Mouse (Mus musculus) C2C12 (cell line): ENCODE measurements around the gene Ppp2ca. TPM values are rescaled to one million over a fixed set of nuclear protein-coding genes. Genes with fewer than 3 reads are reported as not detected.
"Not testable (repeated sequence)": the region's sequence is repeated elsewhere in the genome, so short reads cannot be mapped to it uniquely, and the experiment has no call there.

Experiments
- H3K27me3 ChIP-seq: one replicate; pipeline ENCODE4 v1.6.1; 2011; ENCODE audit not compliant: control insufficient read depth, insufficient read depth, insufficient read length
- H3K36me3 ChIP-seq: one replicate; pipeline ENCODE4 v1.6.1; 2011; ENCODE audit not compliant: control insufficient read depth, insufficient read depth
- H3K4me3 ChIP-seq: one replicate; pipeline ENCODE4 v1.5.1; 2011; ENCODE audit warnings: mild to moderate bottlenecking, control low read depth; ENCODE audit not compliant: poor library complexity, insufficient read depth, severe bottlenecking
- H3K79me2 ChIP-seq: one replicate; pipeline ENCODE4 v1.6.1; 2011; ENCODE audit not compliant: control insufficient read depth, insufficient read depth
- H3K79me3 ChIP-seq: one replicate; pipeline ENCODE4 v1.6.1; 2011; ENCODE audit warnings: low read depth, control low read depth
- H3ac ChIP-seq: one replicate; pipeline ENCODE3; 2011; ENCODE audit warnings: low read depth; ENCODE audit not compliant: control insufficient read depth, insufficient read length
- CEBPB ChIP-seq: IDR thresholded peaks from one replicate; pipeline ENCODE4 v1.6.1; 2011; ENCODE audit warnings: low read depth, mild to moderate bottlenecking, control low read depth, moderate library complexity
- CTCF ChIP-seq: IDR thresholded peaks from one replicate; pipeline ENCODE4 v1.5.1; 2011; ENCODE audit not compliant: control insufficient read depth, insufficient read depth, insufficient read length
- FOSL1 ChIP-seq: IDR thresholded peaks from one replicate; pipeline ENCODE4 v1.8.0; 2011; ENCODE audit warnings: mild to moderate bottlenecking, low read length; ENCODE audit not compliant: poor library complexity, insufficient read depth, severe bottlenecking
- MAX ChIP-seq: IDR thresholded peaks from one replicate; pipeline ENCODE4 v1.6.1; 2011; ENCODE audit warnings: mild to moderate bottlenecking, control low read depth
- MYOD1 ChIP-seq: IDR thresholded peaks from one replicate; pipeline ENCODE4 v1.6.1; 2011; ENCODE audit warnings: low read depth; ENCODE audit not compliant: control insufficient read depth, insufficient read length
- MYOG ChIP-seq: IDR thresholded peaks from one replicate; pipeline ENCODE4 v1.6.1; 2011; ENCODE audit not compliant: control insufficient read depth, insufficient read length; ENCODE audit errors: extremely low read depth
- USF1 ChIP-seq: IDR thresholded peaks from one replicate; pipeline ENCODE4 v1.6.1; 2011; ENCODE audit warnings: low read depth, mild to moderate bottlenecking, control low read depth, moderate library complexity
- polyA plus RNA-seq: library from polyadenylated mRNA; unstranded; fragments of >200 nt; fragmentation: generic; extraction: Trizol; gene quantifications from one replicate; pipeline ENCODE4 v1.2.1, GENCODE M21; 2012; ENCODE audit warnings: missing spikeins

Gene Ppp2ca
- polyA plus RNA-seq, 1 experiment = 41.5 TPM

DNA sequence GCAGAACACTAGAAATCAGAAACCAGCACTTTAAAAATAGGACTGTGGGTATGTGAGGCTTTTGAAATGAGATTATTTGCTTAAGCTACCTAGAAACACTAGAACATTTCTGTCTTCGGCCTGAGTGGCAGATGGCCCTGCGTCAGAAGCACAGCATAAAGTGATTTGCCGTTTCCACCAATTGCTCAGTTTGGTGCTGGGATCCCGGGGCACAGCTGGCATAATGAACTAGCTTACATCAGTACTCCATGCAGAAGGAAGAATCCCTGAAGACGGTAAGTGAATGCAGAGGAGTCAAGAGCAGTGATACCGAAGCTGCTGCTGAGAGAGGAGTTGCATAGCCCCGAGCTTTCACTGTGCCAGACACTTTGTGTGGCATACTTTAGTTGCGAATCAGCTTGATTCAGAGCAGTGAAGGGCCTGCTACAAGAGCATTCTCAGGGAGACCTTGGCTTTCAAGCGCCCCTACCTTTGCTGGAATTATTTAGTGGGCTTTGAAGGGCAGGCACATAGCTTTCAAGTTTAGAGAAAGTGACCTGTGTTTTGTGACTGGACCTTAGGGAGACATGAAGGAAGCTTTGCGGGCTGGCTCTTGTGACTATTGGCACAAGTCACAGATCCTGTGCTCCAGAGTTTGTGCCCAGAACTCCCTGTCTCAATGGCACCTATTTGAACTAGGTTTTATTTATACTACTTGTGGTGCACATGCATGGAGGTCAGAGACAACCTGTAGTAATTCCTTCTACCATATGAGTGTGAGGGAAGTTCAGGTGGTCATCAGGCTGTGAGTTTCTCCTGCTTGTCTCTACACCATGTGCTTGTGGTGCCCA, 31.4 kb downstream of the Ppp2ca start:
- H3K4me3 ChIP-seq = no peak overlapping the region
- no peaks in the 10 kb centered on the region for H3K27me3 ChIP-seq
- no peak overlapping the region for H3ac ChIP-seq
- peaks cover 7% of the 10 kb centered on the region for H3K79me3 ChIP-seq
- H3K79me2 ChIP-seq = peaks cover 10% of the 10 kb centered on the region
- TF ChIP-seq USF1 (no peak), MYOG (no peak), CTCF (no peak)
- H3K36me3 ChIP-seq = peaks cover 39% of the 10 kb centered on the region

- Histone ChIP-seq H3K79me3 (peaks cover 4% of the 10 kb centered on the region), H3K79me2 (peaks cover 10% of the 10 kb centered on the region), H3K27me3 (no peaks in the 10 kb centered on the region), H3K36me3 (peaks cover 32% of the 10 kb centered on the region), H3ac (no peak overlapping the region), H3K4me3 (no peak overlapping the region)
- no peak for TF ChIP-seq MYOD1
- no peak for TF ChIP-seq USF1
- TF ChIP-seq FOSL1 = no peak
- no peak for TF ChIP-seq MAX
- TF ChIP-seq CTCF = no peak
- no peak for TF ChIP-seq CEBPB
- no peak for TF ChIP-seq MYOG
These were observed 32.1 kb downstream of the Ppp2ca start for GRCm38 (mm10) chr11:52130451-52131068.

DNA sequence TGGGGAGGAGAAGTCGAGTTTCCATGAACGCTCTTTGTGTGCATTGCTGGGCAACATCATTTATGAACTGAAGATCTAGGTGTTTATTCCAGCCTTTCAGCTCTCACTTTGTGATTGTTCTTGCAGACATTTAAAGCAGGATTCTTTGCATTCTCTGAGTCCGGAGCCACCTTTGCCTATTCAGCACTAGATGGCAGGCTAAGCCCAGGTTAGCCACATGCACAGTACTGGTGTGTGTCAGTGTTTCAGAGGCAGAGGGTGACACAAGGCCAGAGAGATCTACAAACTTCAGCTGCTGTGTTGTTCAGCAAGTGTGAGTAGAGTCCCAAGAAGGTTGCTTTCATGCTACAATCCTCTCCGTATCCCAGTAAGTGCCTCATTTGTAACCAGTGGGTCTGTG, 45.2 kb downstream of the Ppp2ca start:
- H3ac ChIP-seq, H3K27me3 ChIP-seq, H3K79me2 ChIP-seq, H3K36me3 ChIP-seq, H3K4me3 ChIP-seq, H3K79me3 ChIP-seq: not testable (repeated sequence)
- TF ChIP-seq CTCF = peak; percentile 40

DNA sequence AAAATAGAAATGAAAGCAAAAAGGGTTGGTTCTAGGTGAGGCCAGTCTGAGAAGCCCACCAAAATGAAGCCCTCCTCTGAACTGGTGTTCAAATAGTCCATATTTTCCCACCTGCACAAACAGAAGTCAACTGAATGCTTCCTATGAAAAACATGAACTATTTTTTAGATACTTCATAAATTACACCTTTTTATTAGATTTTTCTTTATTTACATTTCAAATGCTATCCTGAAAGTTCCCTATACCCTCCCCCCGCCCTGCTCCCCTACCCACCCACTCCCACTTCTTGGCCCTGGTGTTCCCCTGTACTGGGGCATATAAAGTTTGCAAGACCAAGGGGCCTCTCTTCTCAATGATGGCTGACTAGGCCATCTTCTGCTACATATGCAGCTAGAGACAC, 46.9 kb downstream of the Ppp2ca start, which contains the start of gene Olfr1373:
Gene Olfr1373 (minus strand): TSS at position 101 of the 400 bp plus-strand sequence.
- H3K79me3 ChIP-seq, H3K79me2 ChIP-seq, H3ac ChIP-seq, H3K4me3 ChIP-seq, H3K27me3 ChIP-seq, H3K36me3 ChIP-seq: not testable (repeated sequence)

- TF ChIP-seq USF1 (no peak), CTCF (no peak), MYOD1 (no peak), MYOG (no peak), MAX (no peak), CEBPB (no peak), FOSL1 (no peak)
These were observed 65.4 kb downstream of the Ppp2ca start for GRCm38 (mm10) chr11:52163926-52164325.

GRCm38 (mm10) chr11:52167126-52167525, 68.6 kb downstream of the Ppp2ca start:
- H3K79me3 ChIP-seq = no peaks in the 10 kb centered on the region
- H3K79me2 ChIP-seq = no peaks in the 10 kb centered on the region
- H3K27me3 ChIP-seq = peaks cover 15% of the 10 kb centered on the region
- H3K4me3 ChIP-seq = no peak overlapping the region
- no peaks in the 10 kb centered on the region for H3K36me3 ChIP-seq
- no peak for TF ChIP-seq CEBPB
- TF ChIP-seq USF1 = no peak
- no peak for TF ChIP-seq MAX
- TF ChIP-seq MYOG = no peak
- TF ChIP-seq FOSL1 = no peak
- TF ChIP-seq MYOD1 = no peak
- no peak for TF ChIP-seq CTCF
- no peak overlapping the region for H3ac ChIP-seq

More at GRCm38 (mm10) chr11:52163926-52164325, 65.4 kb downstream of the Ppp2ca start:
- Histone ChIP-seq H3ac (no peak overlapping the region), H3K79me3 (no peaks in the 10 kb centered on the region), H3K79me2 (no peaks in the 10 kb centered on the region), H3K4me3 (no peak overlapping the region), H3K27me3 (peaks cover 15% of the 10 kb centered on the region), H3K36me3 (no peaks in the 10 kb centered on the region)

DNA sequence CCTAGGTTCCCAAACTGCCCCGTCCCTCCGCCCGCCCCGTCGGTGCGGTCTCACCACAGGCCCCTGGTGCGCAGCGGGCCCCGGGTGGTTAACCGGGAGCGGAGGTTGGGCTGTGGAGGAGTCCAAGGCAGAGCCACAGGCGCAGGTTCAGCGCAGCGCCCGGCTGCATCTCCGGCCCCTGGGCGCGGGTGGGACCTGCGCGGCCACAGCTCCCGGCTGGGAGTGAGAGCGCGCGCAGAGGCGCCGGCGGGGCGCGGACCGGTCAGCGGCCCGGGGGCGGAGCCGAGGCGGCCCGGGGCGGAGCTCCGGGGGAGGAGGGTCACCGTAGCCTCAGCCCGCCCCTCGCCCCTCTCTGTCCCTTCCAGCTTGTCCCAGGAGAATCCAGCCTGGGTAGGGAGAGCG, 69.4 kb downstream of the Ppp2ca start:
- H3K27me3 ChIP-seq = peaks cover 15% of the 10 kb centered on the region
- H3K4me3 ChIP-seq = peak overlapping the region; percentile 14
- H3K36me3 ChIP-seq, H3ac ChIP-seq, H3K79me2 ChIP-seq, H3K79me3 ChIP-seq: not testable (repeated sequence)
